Mouse (Mus musculus) thymus, adult 2 months (tissue): Measurements from ENCODE around the gene Fam83g. TPM values are rescaled to one million over a fixed set of nuclear protein-coding genes. Genes with fewer than 3 reads are reported as not detected.

Experiments used
- DNase-seq: peaks from one replicate; pipeline ENCODE4 v3.0.0; 2021
- H3K27ac ChIP-seq: fragments of 200-500 bp; 2 replicates; pipeline ENCODE4 v1.5.1; 2012; ENCODE audit warnings: low read length, control low read depth; ENCODE audit not compliant: control insufficient read depth, insufficient read depth
- H3K27me3 ChIP-seq: fragments of 200-500 bp; 2 replicates; pipeline ENCODE4 v1.6.1; 2012; ENCODE audit warnings: mild to moderate bottlenecking, low read length, moderate library complexity, mixed read lengths; ENCODE audit not compliant: control insufficient read depth, insufficient read depth
- H3K36me3 ChIP-seq: fragments of 200-500 bp; 2 replicates; pipeline ENCODE4 v1.6.1; 2012; ENCODE audit warnings: mild to moderate bottlenecking, low read length, moderate library complexity; ENCODE audit not compliant: control insufficient read depth, insufficient read depth
- H3K4me1 ChIP-seq: fragments of 200-500 bp; replicated peaks from 2 replicates; pipeline ENCODE4 v1.6.1; 2012; ENCODE audit warnings: low read length; ENCODE audit not compliant: control insufficient read depth, insufficient read depth
- H3K4me3 ChIP-seq: fragments of 200-500 bp; 2 replicates; pipeline ENCODE4 v1.5.1; 2012; ENCODE audit warnings: mild to moderate bottlenecking, low read length, control low read depth, moderate library complexity; ENCODE audit not compliant: control insufficient read depth, insufficient read depth
- CTCF ChIP-seq: fragments of 200-500 bp; IDR thresholded peaks from 2 replicates; pipeline ENCODE4 v1.5.1; 2012; ENCODE audit warnings: mild to moderate bottlenecking, control low read depth, low read length, moderate library complexity, borderline replicate concordance; ENCODE audit not compliant: control insufficient read depth, poor library complexity, insufficient read depth; ENCODE audit errors: extremely low read depth
- POLR2A ChIP-seq: fragments of 200-500 bp; IDR thresholded peaks from 2 replicates; pipeline ENCODE4 v1.6.1; 2012; ENCODE audit warnings: mild to moderate bottlenecking, low read length, control low read depth, moderate library complexity; ENCODE audit not compliant: control insufficient read depth, poor library complexity, insufficient read depth; ENCODE audit errors: extremely low read depth
- WGBS: fragments of 180-500 bp; shearing (Covaris S2); methylation state at CpG from one replicate; pipeline ENCODE4 v1.1.7; 2018; 5-methylcytosine and 5-hydroxymethylcytosine counted together
- polyA plus RNA-seq: library from polyadenylated mRNA; depleted of rRNA; stranded (reverse); fragments of >200 nt; gene quantifications from 2 replicates; pipeline ENCODE4 v1.2.3, GENCODE M21; 2012

Gene Fam83g
- polyA plus RNA-seq, 1 experiment = 9.5 TPM

DNA sequence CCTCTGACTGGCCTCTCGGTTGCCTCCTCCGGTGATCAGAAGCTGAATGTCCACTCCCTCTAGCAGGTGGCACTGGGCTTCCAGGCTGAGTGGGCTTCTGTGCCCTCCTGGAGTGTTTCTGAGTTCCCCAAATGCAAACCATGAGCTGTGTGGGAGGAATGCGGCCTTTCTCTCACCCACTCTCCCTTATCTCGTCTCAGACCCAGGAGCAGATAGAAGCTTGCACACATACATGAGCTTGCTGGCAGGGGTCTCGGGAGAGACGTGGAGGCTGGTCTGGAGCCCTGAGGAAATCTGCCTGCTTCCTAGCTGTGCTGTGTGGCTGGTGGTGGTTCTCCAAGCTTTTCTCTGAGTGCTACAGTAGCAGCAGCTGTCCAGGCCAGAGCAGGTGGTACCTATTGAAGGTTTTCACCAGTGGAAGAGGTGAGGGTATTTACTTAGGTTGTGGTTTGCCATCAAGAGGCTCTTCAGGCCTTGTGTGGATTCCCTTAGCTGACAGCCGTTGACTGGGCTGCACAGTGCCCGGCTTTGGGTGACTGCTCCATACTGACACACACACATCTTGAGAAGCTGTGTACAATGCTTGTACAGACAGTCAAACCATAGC, 1.3 kb downstream of the Fam83g start:
- TF ChIP-seq POLR2A (no peak), CTCF (no peak)
- no peak overlapping the region for H3K4me3 ChIP-seq
- DNase-seq = no peak
- H3K4me1 ChIP-seq = peaks cover 23% of the 10 kb centered on the region
- H3K27ac ChIP-seq = no peak overlapping the region
- WGBS = 82% methylated on average over 8 of the region's 8 CpGs
- H3K27me3 ChIP-seq = no peaks in the 10 kb centered on the region
- H3K36me3 ChIP-seq = no peaks in the 10 kb centered on the region

DNA sequence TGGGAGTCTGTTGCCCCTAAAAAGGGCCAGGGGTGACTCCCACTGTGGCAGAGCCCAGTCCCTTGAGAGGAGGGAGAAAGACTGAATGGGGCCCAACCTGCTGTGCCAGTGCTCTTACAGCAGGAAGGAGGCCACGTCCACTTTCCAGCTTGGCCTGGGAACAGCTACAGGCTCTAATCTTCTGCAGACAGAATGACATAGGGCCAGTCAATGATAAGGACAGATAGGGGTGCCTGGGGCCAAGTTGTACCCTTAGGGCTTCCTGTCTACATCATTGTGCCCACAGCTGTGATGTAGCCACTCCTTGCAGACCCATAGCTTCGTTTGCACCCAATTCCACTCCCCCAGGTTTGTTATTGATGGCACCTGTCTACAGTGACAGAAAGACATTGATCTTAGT, 2.2 kb downstream of the Fam83g start:
- 67% methylated on average over 2 of the region's 2 CpGs for WGBS
- no peak for DNase-seq
- TF ChIP-seq POLR2A = no peak
- TF ChIP-seq CTCF = no peak
- Histone ChIP-seq H3K4me1 (peaks cover 23% of the 10 kb centered on the region), H3K36me3 (no peaks in the 10 kb centered on the region), H3K27me3 (no peaks in the 10 kb centered on the region), H3K27ac (no peak overlapping the region), H3K4me3 (no peak overlapping the region)

DNA sequence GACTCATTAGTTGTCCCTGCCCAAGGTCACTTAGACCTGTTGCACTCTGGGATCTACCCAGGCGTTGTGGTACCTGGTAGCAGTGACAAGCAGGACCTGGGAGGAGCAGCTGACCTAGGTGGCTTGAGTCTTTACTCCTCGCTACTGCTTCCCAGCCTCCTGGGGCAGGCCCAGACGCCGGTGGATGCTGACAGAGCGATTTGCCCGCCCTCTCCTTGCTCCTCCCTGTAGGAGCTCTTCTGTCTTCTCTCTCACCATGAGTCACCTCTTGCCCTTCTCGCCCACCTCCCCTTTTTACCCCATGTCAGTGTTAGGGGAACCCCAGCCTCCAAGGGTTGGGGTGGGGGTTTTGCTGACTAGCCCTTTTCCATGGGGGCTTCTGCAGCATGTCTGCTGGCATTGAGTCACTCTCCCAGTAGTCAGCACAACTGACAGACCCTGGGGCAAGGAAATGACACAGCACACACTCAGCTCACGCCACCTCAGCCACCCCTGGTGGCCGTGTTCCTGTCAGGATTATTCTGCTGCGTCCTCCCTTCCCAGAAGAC, 3.1 kb downstream of the Fam83g start:
- Histone ChIP-seq H3K4me3 (no peak overlapping the region), H3K27ac (no peak overlapping the region), H3K36me3 (no peaks in the 10 kb centered on the region), H3K27me3 (no peaks in the 10 kb centered on the region), H3K4me1 (peaks cover 23% of the 10 kb centered on the region)
- no peak for DNase-seq
- 78% methylated on average over 10 of the region's 10 CpGs for WGBS
- TF ChIP-seq CTCF = no peak
- TF ChIP-seq POLR2A = no peak

GRCm38 (mm10) chr11:61687595-61687994, 3.7 kb downstream of the Fam83g start:
- no peak overlapping the region for H3K27ac ChIP-seq
- TF ChIP-seq CTCF = no peak
- no peak for TF ChIP-seq POLR2A
- WGBS = 76% methylated on average over 2 of the region's 2 CpGs
- no peaks in the 10 kb centered on the region for H3K36me3 ChIP-seq
- H3K27me3 ChIP-seq = no peaks in the 10 kb centered on the region
- DNase-seq = no peak
- H3K4me3 ChIP-seq = no peak overlapping the region
- peaks cover 23% of the 10 kb centered on the region for H3K4me1 ChIP-seq

- TF ChIP-seq POLR2A (no peak), CTCF (no peak)
- no peaks in the 10 kb centered on the region for H3K27me3 ChIP-seq
- H3K4me1 ChIP-seq = no peaks in the 10 kb centered on the region
- no peak overlapping the region for H3K4me3 ChIP-seq
- H3K36me3 ChIP-seq = no peaks in the 10 kb centered on the region
- H3K27ac ChIP-seq = no peak overlapping the region
- DNase-seq = no peak
- WGBS = 93% methylated on average over 5 of the region's 5 CpGs
Observed at GRCm38 (mm10) chr11:61692996-61693395, 9.1 kb downstream of the Fam83g start.

DNA sequence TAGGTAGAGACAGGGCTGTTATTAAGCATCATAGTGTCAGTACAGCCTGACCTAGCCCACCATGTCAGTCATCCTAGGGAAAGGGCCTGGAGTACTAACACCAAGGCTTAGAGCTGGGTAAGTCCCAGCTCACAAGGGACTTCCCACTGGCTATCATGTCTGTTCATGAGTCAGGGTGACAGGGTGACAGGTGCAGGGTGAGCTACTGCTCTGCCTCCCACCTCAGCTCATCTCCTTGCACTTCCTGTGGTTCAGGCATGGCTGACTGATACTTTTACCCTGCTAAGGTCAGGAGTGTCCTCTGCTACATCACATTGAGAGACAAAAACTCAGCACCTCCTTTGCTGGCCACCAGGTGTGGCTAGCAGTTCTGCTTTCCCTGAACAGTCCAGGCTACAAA, 15.0 kb downstream of the Fam83g start:
- H3K27ac ChIP-seq = no peak overlapping the region
- H3K4me3 ChIP-seq = no peak overlapping the region
- no peaks in the 10 kb centered on the region for H3K27me3 ChIP-seq
- H3K36me3 ChIP-seq = no peaks in the 10 kb centered on the region
- no peaks in the 10 kb centered on the region for H3K4me1 ChIP-seq
- no peak for DNase-seq
- TF ChIP-seq POLR2A (no peak), CTCF (no peak)

GRCm38 (mm10) chr11:61699460-61699859, 15.6 kb downstream of the Fam83g start:
- Histone ChIP-seq H3K4me3 (no peak overlapping the region), H3K27me3 (no peaks in the 10 kb centered on the region), H3K4me1 (no peaks in the 10 kb centered on the region), H3K27ac (no peak overlapping the region), H3K36me3 (no peaks in the 10 kb centered on the region)
- TF ChIP-seq POLR2A (no peak), CTCF (no peak)
- no peak for DNase-seq
- WGBS = 88% methylated on average over 5 of the region's 5 CpGs
